Mouse (Mus musculus) gastrocnemius, postnatal 36 days (tissue): ENCODE data around the gene Cfap157. TPM values are rescaled to one million over a fixed set of nuclear protein-coding genes. Genes with fewer than 3 reads are reported as not detected.

Experiments
- DNase-seq, 2 experiments: peaks; one replicate each; pipeline ENCODE4 v3.0.0; 2022
- intact Hi-C: fragments of 180-260 bp; cut with DNase I; formaldehyde crosslinking; loops from one replicate; pipeline ENCODE4 v1.15.1; 2025
- total RNA-seq, 2 experiments: library from RNA; stranded (reverse); gene quantifications; 2 replicates each; pipeline ENCODE4 v1.2.3; 2021

Cfap157 gene
- total RNA-seq, 2 experiments from 2014 or later = not detected

DNA sequence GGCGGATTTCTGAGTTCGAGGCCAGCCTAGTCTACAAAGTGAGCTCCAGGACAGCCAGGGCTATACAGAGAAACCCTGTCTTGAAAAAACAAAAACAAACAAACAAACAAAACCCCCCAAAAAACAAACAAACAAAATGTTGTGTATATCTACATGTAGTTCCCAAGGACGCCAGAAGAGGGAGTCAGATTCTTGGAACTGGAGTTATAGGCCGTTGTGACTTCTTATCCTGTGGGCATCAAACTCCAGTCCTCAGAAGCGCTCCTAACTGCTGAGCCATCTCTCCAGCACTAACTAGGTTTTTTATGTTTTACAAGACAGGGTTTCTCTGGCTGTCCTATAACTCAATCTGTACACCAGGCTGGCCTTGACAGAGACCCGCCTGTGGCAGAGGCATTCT is 2.9 kb upstream of the Cfap157 start:
- intact Hi-C loops = no loop called here
- DNase-seq = no peak

DNA sequence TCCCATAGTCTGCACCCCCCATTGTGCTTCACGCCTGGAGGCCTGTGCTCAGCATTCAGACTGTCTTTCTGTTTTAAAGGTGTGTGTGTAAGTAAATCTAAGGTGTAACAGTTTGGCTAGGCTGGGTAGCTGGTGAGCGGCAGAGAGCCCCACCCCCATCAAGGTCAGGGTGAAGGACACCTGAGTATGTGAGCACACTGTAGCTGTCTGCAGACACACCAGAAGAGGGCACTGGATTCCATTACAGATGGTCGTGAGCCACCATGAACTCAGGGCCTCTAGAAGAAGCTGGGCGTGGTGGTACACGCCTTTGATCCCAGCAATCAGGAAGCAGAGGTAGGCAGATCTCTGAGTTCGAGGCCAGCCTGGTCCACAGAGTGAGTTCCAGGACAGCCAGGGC is 2.5 kb downstream of the Cfap157 start:
- intact Hi-C loops = no loop called here
- no peak for DNase-seq

DNA sequence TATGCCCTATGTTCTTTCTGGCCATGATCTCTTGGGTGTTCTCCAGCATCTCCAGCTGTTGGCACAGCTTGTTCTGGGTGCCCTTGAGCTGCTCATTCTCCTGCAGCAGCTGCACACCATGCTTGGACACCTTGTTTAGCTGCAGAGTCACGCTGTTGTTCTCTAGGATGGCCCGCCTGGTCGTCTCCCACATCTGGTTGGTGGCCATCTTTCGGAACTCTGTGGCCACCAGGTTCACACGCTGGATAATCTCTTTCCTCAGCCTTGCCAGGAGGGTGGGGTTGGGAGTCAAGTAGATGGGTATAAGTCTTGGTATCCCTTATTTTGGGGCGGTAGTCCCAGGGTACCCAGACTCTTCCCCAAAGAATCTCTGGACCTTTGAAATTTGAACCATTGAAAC is 4.5 kb downstream of the Cfap157 start:
- intact Hi-C loops = loop anchor here (2.0 kb wide), 1 partner anchor 75 kb away; no protein-coding TSS in a partner anchor
- no peak for DNase-seq

DNA sequence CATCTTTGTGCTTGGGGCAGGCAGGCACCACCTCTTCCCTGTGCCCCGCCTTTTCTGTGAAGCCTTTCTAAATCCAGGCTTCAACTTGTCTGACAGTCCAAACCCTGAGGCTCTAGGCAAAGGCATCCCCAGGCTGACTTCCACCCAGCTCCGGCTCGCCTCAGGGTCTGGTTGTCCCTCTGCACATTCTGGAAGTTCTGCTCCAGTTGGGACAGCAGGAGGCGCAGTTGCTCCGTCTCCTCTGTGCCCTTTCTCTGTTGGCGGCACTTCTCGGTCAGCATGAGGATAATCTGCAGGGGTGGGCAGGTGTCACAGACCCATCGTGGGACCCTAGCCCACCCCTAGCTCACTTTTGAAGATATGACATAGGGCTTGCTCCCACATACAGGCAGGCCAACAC is 5.1 kb downstream of the Cfap157 start:
- peak; percentile 65 to 70 for DNase-seq
- intact Hi-C loops = loop anchor here (2.0 kb wide), 1 partner anchor 76 kb away; no protein-coding TSS in a partner anchor

DNA sequence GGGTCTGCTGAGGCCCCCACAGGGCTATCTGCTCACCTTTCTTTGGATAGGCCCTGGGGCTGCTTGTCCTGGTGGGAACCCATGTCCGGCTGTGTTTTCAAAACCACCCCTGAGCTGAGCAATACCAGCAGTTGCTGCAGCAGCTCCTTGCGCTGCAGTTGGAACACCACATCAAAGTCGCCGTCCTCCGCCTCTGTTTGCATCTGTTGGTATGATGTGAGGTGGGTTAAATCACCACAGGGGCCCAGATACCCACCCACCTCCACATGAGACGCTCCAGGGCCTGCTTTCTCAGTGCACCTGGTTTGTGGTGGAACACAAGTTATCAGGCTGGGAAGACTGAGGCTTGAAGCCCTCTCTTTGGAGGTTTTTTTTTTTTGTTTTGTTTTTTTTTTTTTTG is 6.1 kb downstream of the Cfap157 start:
- DNase-seq = no peak
- intact Hi-C loops = loop anchor here (2.0 kb wide), 1 partner anchor 77 kb away; no protein-coding TSS in a partner anchor

DNA sequence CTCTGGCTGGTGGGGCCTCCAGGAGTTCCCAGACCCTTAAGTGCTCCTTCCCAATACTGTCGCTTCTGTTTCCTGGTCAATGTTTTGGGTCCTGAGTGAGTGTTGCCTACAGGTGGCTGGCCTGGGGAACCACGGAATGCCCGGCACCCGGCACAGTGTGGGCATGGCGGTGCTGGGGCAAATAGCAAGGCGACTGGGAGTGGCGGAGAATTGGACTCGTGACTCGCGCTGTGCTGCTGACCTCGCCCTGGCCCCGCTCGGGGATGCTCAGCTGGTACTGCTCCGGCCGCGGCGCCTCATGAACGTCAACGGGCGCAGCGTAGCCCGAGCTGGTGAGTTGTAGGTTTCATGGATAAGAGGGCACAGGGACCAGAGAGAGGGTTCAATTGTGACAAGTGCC is 8.0 kb downstream of the Cfap157 start:
- no peak for DNase-seq
- intact Hi-C loops = no loop called here

DNA sequence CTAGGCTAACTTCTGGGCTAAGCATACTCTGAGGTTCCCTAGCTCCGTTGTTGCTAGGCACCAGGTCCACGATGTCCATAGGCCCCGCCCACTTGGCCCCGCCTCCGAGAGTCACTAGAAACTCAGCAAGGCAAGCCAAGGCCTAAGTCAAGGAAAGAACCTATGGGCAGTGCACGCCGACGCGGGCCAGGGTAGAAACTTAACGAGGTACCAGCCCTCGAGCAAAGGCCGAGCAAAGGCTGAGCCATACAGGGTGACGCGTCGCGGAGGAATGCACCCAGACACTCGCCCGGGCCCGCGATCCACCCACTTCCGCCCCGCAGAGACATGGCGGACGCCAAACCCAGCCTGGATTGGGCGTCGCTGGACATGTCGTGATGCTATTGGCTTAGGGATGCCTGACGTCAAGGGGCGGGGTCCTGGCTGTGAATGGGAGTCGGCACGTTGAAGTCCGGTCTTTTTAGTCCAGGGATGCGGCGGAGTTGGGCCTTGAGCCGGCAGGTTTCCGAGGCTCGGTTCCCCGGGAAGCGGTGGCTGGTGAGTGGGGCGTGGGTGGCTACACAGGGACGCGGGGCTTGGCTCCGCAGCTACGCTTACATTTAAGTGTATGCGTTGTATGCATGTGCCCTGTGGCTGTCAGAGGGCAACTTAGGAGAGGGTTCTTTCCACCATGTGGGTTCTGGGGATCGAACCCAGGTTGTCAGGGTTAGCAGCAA is 8.7 kb downstream of the Cfap157 start, which contains the start of the genes Ttc16 and Ptrh1:
Gene Ttc16 (minus strand): TSS at position 275 of the 716 bp plus-strand sequence.
Gene Ptrh1 (plus strand): TSS at position 428 of the 716 bp plus-strand sequence.
- intact Hi-C loops = no loop called here

DNA sequence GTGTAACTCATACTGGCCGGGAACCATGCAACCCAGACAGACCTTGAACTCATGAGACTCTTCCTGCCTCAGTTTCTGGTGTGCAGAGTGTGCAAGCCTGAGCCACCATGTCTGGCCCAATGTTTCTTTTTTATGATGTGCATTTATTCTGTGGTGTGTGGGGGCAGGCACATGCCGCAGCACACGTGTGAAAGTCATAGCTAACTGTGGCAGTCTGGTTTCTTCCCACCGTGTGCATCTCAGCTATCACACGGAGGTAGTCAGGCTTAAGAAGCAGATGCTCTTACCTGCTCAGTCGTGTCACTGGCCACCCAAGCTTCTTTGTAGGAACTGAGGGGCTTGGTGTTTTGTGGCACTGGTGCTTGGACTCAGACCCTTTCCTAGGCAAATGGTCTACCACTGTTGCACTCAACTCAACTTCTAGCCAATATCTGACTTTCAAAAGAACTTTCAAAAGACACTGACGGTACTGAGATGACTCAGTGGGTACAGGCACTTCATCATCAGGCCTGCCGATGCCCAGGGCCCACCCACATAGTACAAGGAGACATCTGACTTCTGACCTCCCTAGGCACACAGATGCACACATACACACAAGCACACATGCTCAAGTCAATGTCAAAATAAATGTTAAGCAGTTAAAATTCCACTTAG is 11.5 kb downstream of the Cfap157 start:
- intact Hi-C loops = no loop called here
- no peak for DNase-seq

More for the DNA sequence above, 8.7 kb downstream of the Cfap157 start, which contains the start of the genes Ttc16 and Ptrh1:
- DNase-seq = peak; percentile 97 to 98

DNA sequence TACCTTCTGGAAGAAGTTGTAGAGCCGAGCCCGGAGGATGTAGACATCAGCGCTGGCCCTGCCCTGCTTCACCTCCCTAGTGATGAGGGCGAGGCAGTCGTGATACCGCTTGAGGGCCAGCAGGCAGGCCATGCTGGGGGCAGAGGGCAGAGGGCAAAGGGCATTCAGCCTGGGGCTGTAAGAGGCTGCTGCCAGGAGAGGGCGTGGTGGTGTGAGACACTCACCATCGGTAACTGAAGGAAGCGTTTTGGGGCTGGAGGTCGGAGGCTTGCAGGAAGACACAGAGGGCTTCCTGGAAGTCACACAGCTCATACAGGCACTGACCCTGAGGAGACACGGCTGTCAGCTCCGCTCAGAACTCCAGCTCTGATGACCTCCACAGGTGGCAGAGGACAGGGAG is 12.3 kb downstream of the Cfap157 start:
- intact Hi-C loops = no loop called here
- no peak for DNase-seq

DNA sequence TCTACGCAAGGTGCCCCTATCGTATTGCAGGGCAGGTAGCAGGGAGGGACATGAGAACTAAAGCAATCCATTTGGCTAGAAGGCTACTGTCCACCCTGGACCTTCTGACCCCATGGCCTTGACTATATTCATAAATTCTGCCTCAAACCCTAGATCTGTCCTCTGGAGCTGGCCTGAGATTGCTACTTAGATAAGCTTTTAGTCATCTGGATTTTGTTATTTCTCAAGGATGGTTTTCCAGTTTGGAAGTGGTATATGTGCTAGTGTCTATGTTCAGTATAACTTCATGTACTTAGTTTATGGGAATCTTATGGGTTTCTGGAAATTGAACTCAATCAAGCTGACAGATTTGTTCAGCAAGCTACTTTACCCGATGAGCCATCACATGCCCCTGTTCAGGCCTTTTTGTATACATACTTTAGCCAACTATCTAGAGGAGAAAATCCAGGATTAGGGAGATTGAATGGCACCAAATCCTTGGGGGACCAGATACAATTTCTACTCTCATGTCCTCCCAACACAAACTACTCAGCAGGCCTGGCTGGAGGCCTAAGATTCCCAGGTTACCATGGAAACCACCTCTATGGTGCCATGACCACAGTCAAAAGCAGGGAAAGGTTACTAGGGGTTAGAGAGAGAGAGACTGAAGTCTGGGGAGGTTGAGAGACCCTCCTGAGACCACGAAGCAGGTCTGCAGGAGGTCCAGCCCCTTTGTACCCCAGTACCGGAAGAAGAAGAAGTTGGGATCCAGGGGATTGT is 14.7 kb downstream of the Cfap157 start:
- DNase-seq = no peak
- intact Hi-C loops = no loop called here

DNA sequence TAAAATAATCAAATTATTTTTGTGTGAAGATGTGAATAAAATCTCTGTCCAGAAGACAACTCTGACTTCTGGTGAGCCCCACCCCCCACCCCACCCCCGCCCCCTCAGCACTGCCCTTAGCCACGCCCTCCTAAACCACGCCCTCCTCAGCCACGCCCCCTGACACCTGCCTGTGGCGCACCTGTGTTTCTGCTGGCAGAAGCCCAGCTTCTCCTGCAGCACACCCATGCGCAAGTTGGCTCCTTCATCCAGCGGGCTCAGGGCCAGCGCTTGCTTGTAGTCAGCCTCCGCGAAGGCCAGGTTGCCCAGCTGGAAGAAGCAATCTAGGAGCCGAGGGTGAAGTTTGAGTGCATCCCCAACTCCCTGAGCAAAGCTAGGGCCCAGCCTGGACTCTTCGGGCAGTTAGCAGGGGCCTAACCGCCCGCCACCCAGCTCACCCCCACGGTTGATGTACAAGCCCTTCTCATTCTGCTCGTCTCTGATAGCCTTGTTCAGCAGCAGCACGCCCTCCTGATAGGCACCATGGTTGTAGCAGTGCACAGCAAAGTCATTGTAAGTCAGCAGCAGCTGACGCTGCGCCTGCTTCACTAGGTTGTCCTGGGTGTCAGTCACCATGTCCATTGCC is 15.5 kb downstream of the Cfap157 start:
- intact Hi-C loops = no loop called here
- DNase-seq = no peak

DNA sequence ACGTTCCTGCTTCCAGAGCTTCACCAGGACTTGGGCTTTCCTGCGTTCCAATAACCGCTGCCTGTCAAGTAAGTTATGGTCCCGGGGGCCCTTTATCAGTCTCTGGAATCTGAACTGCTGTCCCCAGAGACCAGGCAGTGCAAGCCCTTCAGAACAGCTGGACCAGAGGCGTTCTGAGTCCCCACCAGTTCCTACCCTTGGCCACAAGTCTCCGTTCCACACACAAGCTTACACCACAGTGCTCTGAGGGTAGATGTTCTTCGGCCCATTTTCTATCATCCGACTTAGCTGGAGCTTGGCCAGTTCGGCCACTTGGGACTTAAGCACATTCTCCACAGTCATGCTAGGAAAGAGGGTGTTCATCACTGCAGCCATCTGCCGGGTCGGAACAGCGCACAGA is 17.0 kb downstream of the Cfap157 start:
- intact Hi-C loops = no loop called here
- no peak for DNase-seq

DNA sequence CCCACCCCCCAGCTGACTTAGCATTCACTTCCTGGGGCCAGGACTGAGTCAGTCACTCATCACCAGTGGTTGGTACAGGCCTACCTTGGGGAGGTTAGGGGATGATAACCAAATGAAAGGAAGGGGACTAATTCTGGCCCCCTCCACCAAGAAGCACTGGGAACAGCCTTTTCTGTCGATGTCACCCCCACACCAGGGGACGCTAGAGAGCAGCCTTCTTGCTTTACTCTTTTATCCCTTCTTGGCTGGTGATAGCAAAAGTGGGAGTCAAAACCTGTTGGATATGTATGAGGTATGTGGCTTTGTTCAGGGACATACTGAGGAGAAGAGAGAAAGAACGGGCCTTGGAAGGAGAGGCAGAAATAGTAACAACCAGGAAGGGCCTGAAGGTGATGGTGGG is 20.9 kb downstream of the Cfap157 start:
- no peak for DNase-seq
- intact Hi-C loops = no loop called here

DNA sequence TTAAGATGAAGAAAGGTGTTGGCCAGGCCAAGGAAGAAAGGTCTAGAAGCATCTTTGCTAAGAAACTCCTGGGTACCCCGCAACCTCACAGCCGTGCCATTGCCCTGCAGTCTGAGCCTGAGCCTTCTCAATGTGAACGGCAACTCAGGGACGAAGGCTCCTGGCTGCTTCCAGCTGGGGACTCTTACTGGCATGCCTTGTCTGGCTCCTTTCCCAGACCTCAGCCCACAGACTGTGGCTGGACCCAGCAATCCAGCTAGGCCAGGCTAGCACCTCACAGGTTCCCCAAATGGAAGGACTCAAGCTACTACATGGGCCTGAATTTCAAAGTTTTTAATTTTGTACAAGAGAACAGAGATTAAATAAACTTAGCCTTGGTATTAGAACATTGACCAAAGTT is 22.4 kb downstream of the Cfap157 start:
- DNase-seq = no peak
- intact Hi-C loops = no loop called here

DNA sequence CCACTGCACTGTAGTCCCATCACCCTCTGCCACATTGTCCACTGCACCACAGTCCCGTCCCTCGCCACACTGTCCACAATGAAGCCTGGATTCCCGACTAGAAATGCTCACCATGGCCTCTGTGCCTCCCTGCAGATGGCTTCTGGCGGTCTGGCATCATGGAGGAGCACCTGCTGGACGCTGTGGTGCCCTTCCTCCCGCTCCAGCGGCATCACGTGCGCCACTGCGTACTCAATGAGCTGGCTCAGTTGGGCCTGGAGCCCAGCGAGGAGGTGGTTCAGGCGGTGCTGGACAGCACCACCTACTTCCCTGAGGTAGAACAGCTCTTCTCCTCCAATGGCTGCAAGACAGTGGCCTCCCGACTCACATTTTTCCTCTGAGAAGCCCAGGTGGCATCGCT is 22.9 kb downstream of the Cfap157 start:
- intact Hi-C loops = no loop called here
- DNase-seq = no peak

DNA sequence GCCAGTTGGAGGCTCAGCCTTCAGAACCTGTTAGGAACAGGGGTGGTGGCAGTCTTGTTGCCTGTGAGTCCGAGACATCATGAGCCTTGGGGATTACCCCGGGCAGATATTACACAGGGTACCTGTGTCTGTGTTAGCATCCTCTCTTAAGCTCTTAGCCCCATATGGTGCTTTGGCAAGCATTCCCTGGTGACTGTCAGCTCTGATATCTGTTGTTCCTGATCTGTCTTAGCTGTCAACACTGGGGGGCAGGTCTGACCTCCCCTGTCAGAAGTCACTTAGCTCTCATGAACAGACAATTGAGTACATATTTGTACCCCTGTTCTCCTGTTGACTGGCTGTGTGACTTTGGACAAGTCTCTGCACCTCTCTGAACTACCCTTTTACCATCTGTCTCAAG is 25.2 kb downstream of the Cfap157 start:
- intact Hi-C loops = no loop called here
- DNase-seq = no peak

DNA sequence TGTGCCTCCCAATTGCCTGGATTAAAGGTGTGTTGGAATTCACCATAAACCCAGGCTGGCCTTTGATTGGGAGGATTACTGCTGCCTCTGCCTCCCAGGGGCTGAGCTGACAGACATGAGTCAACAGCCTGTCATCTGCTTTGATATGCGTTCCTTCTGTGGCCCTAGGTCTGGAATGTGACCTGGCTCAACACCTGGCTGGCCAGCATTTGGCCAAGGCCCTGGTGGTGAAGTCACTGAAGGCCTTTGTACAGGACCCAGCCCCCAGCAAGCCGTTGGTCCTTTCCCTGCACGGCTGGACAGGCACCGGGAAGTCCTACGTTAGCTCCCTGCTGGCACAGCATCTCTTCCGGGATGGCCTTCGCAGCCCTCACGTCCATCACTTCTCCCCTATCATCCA is 25.7 kb downstream of the Cfap157 start:
- intact Hi-C loops = no loop called here

DNA sequence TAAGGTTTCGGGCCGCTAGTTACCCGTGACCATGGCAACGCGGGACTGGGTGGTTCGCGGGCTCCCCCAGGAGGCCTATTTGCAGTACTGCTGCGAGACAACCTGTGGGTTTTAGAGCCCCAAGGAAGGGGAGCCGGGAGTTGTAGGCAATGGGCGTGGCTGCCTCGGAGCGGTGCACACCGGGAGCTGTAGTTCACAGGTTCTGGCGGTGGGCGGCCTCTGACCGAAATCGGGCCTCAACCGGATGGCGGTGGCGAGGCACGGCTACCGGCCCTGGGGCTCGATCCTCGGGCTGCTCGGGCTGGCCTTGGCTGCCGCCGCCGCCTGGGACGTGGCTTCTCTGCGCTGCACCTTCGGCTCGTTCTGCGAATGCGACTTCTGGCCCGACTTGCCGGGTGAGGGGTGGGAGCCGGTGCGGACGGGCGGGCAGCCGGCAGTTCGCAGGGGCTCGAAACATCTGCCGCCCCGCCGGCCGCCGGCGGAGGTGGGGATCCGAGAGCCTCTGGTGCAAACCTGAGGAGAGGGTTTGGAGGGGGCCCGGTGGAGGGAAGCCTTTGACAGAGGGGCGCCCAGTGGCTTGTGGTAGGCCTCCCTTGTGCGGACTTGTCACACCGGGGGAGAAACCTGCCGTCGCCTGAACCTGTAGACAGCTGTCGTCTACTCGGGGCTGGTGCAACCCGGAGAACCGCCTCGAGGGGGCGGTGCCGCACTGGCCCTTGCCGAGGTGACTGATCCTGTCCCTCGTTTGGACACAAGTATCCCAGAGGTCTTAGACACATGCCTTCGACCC is 27.0 kb downstream of the Cfap157 start, which contains the start of gene Tor2a:
Gene Tor2a (plus strand): TSS at position 179 of the 790 bp plus-strand sequence.
- DNase-seq = peak; percentile 93 to 95
- intact Hi-C loops = loop anchor here (1.0 kb wide), 1 partner anchor 44 kb away; the partner anchor contains the start of gene Cdk9

More for the DNA sequence above, 25.7 kb downstream of the Cfap157 start:
- DNase-seq = no peak

DNA sequence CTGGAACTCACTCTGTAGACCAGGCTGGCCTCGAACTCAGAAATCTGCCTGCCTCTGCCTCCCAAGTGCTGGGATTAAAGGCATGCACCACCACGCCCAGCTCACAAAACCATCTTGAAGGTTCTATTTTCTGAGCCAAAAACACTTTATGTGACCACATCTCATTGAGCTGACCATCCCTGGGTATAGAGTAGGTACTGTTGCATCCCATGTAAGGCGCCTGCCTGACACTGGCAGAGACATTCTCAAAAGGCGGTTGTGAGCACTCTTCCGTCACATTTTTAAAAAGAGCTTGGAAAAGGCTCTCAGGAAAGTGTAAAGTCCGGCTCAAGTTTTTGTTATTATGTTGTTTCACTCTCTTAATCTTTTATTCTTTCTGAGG is 27.6 kb downstream of the Cfap157 start:
- intact Hi-C loops = loop anchor here (1.0 kb wide), 1 partner anchor 43 kb away; the partner anchor contains the start of gene Cdk9
- DNase-seq = no peak

DNA sequence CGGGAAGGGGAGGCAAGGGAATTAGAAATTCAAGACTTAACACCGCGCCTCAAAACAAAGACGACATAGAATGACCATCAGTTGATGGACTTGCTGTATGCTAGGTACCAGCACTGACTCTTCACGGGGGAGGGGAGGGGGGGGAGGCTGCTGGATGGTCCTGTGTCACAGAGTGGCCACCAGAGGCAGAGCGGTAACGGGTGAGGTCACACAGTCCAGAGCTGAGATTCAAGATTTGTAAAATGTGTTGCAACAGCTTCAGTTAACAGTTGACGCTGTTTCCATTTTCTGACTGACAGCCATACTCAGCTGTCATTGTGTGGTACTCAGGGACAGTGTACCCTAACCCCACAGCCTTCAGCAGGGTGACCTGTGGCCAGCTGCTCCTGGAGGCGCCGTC is 32.0 kb downstream of the Cfap157 start:
- no peak for DNase-seq
- intact Hi-C loops = no loop called here
